Mouse (Mus musculus): ENCODE data around the gene H3f3b.

DNA sequence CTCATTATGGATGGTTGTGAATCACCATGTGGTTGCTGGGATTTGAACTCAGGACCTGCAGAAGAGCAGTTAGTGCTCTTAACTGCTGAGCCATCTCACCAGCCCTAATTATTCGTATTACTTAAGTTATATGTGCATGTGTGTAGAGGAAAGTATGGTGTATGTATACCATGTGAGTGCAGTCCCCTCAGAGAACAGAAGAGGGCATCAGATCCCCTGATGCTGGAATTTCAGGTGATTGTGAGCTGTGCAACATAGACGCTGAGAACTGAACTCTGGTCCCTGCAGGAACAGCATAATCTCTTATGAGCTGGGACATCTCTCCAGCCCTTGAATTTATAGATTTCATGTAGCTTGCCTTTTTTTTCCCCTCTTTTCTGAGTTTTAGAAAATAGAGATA is 14.1 kb upstream of the H3f3b start:
- TF ChIP-seq POLR2A (IDR thresholded peaks at IDR 0.05; ENCODE audit: insufficient read length, low read depth), result no peak
- no peak for TF ChIP-seq POLR2AphosphoS2 (IDR thresholded peaks at IDR 0.05; ENCODE audit: insufficient read length, low read depth)
- no peak for TF ChIP-seq E2F4 (IDR thresholded peaks at IDR 0.05; ENCODE audit: insufficient read depth)
- no peak for TF ChIP-seq CEBPB (IDR thresholded peaks at IDR 0.05; ENCODE audit: insufficient read depth, poor library complexity, severe bottlenecking)
- TF ChIP-seq TCF12 (IDR thresholded peaks at IDR 0.05; ENCODE audit: insufficient read depth, poor library complexity, severe bottlenecking), result no peak
- TF ChIP-seq MYOD1 (IDR thresholded peaks at IDR 0.05; ENCODE audit: control insufficient read depth in 1 of 3, insufficient read length in 2 of 3, low read depth in 2 of 3), result no peak
- TF ChIP-seq MAX (IDR thresholded peaks at IDR 0.05; ENCODE audit: low read depth), result no peak
- no peak for TF ChIP-seq USF1 (IDR thresholded peaks at IDR 0.05; ENCODE audit: low read depth)
- no peak for TF ChIP-seq REST (IDR thresholded peaks at IDR 0.05; ENCODE audit: insufficient read depth, insufficient read length)
- no peak for TF ChIP-seq MYOG (IDR thresholded peaks at IDR 0.05; ENCODE audit: control insufficient read depth in 1 of 3, insufficient read depth in 1 of 3, insufficient read length in 2 of 3, low read depth in 2 of 3)
- no peak for TF ChIP-seq TCF3 (IDR thresholded peaks at IDR 0.05; ENCODE audit: insufficient read length, low read depth)
- no peak for TF ChIP-seq SRF (IDR thresholded peaks at IDR 0.05; ENCODE audit: control insufficient read depth, insufficient read length, low read depth)

All from myocyte (in vitro differentiated cells).